Mouse (Mus musculus): ENCODE results near the gene Mafb. TPM values are rescaled to one million over a fixed set of nuclear protein-coding genes. Genes with fewer than 3 reads are reported as not detected.

The Mafb gene
- polyA plus RNA-seq, 1 experiment: 4.3 TPM

- H3K4me1 ChIP-seq (ENCODE audit: control insufficient read depth, insufficient read depth, low read length): no peaks in the 10 kb centered on the region
- H3K27me3 ChIP-seq (ENCODE audit: control insufficient read depth, insufficient read depth, low read length): no peaks in the 10 kb centered on the region; the same call in 1 of the 2 replicates
- H3K4me3 ChIP-seq (replicated peaks; ENCODE audit: insufficient read depth, low read depth, low read length): no peak overlapping the region
- DNase-seq: no peak
- H3K27ac ChIP-seq (ENCODE audit: insufficient read depth, low read length): no peak overlapping the region
- WGBS: 76% methylated on average over 1 of the region's 1 CpGs
- TF ChIP-seq POLR2A (IDR thresholded peaks at IDR 0.05; ENCODE audit: borderline replicate concordance, insufficient read depth, low read length): no peak
- no peak for TF ChIP-seq CTCF (IDR thresholded peaks at IDR 0.05; ENCODE audit: borderline replicate concordance, insufficient read depth, low read depth, low read length)
Observed at GRCm38 (mm10) chr2:160335043-160335442, 31.8 kb downstream of the Mafb start.

DNA sequence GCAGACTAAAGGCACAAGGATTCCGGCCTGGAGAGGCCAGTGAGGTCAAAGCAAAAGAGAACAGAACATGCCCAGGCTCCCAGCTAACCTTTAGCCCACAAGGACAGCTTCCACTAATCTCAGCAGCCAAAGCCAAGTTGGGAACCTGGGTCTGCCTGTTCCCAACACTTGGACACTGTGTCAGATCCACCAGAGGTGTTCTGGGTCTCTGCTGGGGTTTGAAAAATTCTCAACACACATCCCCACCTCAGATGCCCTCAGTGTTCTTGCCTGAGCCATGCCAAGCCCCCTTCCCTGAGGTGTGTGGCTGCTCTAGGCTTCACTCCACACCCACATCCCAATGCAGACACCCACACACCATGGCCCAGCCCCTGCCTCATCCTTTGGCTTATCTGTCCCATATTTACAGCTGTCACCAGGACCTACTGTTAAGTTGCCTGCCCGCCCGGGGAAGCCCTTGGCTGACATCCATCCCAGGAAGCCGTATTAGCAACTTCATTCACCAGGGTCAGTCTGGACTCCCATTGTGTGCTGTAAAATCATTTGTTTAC, 32.7 kb downstream of the Mafb start, which contains the start of gene Gm826:
Gene Gm826 (minus strand): TSS at position 52 of the 551 bp plus-strand sequence.
- DNase-seq: no peak
- TF ChIP-seq CTCF (IDR thresholded peaks at IDR 0.05; ENCODE audit: borderline replicate concordance, insufficient read depth, low read depth, low read length) (no peak), POLR2A (IDR thresholded peaks at IDR 0.05; ENCODE audit: borderline replicate concordance, insufficient read depth, low read length) (no peak)
- no peak within 1 kb of the TSS for H3K27ac ChIP-seq (ENCODE audit: insufficient read depth, low read length)
- H3K27me3 ChIP-seq (ENCODE audit: control insufficient read depth, insufficient read depth, low read length): no peaks in the 10 kb centered on the region; the same call in 1 of the 2 replicates
- no peaks in the 10 kb centered on the region for H3K4me1 ChIP-seq (ENCODE audit: control insufficient read depth, insufficient read depth, low read length)
- WGBS: 40% methylated on average over 4 of the region's 4 CpGs
- H3K4me3 ChIP-seq (replicated peaks; ENCODE audit: insufficient read depth, low read depth, low read length): no peak within 1 kb of the TSS

- no peak for TF ChIP-seq CTCF (IDR thresholded peaks at IDR 0.05; ENCODE audit: borderline replicate concordance, insufficient read depth, low read depth, low read length)
- TF ChIP-seq POLR2A (IDR thresholded peaks at IDR 0.05; ENCODE audit: borderline replicate concordance, insufficient read depth, low read length): no peak
Observed at GRCm38 (mm10) chr2:160332516-160333325, 34.1 kb downstream of the Mafb start.

DNA sequence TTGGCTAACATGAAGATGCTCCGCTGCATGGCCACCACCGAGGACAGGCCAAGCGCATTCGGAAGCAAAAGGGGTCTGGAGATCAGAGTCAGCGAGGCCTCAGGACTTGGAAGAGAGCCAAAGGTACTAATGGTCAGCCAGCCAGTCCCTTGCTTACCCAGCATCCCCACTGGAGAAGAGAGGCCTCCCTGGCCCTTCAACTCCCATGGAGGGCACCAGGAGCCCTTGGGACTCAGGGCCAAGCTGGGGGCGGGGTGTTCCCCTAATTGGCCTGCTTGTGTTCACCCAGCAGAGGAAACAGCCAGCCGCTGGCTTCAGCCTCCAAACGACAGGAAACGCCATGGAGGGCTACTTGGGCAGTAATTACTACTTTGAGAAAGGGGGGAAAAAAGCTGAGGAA, 38.0 kb downstream of the Mafb start:
- H3K4me3 ChIP-seq (replicated peaks; ENCODE audit: insufficient read depth, low read depth, low read length): no peak overlapping the region
- DNase-seq: no peak
- H3K27me3 ChIP-seq (ENCODE audit: control insufficient read depth, insufficient read depth, low read length): no peaks in the 10 kb centered on the region; the same call in 1 of the 2 replicates
- no peak for TF ChIP-seq POLR2A (IDR thresholded peaks at IDR 0.05; ENCODE audit: borderline replicate concordance, insufficient read depth, low read length)
- no peak for TF ChIP-seq CTCF (IDR thresholded peaks at IDR 0.05; ENCODE audit: borderline replicate concordance, insufficient read depth, low read depth, low read length)
- no peak overlapping the region for H3K27ac ChIP-seq (ENCODE audit: insufficient read depth, low read length)
- 19% methylated on average over 9 of the region's 9 CpGs for WGBS
- H3K4me1 ChIP-seq (ENCODE audit: control insufficient read depth, insufficient read depth, low read length): no peaks in the 10 kb centered on the region

More at GRCm38 (mm10) chr2:160332516-160333325, 34.1 kb downstream of the Mafb start:
- Histone ChIP-seq H3K27ac (ENCODE audit: insufficient read depth, low read length) (no peak overlapping the region), H3K4me1 (ENCODE audit: control insufficient read depth, insufficient read depth, low read length) (no peaks in the 10 kb centered on the region), H3K27me3 (ENCODE audit: control insufficient read depth, insufficient read depth, low read length) (no peaks in the 10 kb centered on the region; the same call in 1 of the 2 replicates), H3K4me3 (replicated peaks; ENCODE audit: insufficient read depth, low read depth, low read length) (no peak overlapping the region)
- WGBS: 86% methylated on average over 12 of the region's 12 CpGs
- DNase-seq: no peak

- 90% methylated on average over 4 of the region's 4 CpGs for WGBS
- Histone ChIP-seq H3K27me3 (ENCODE audit: control insufficient read depth, insufficient read depth, low read length) (no peaks in the 10 kb centered on the region; the same call in 1 of the 2 replicates), H3K27ac (ENCODE audit: insufficient read depth, low read length) (no peak overlapping the region), H3K4me3 (replicated peaks; ENCODE audit: insufficient read depth, low read depth, low read length) (no peak overlapping the region), H3K4me1 (ENCODE audit: control insufficient read depth, insufficient read depth, low read length) (no peaks in the 10 kb centered on the region)
- no peak for DNase-seq
- TF ChIP-seq CTCF (IDR thresholded peaks at IDR 0.05; ENCODE audit: borderline replicate concordance, insufficient read depth, low read depth, low read length): no peak
- no peak for TF ChIP-seq POLR2A (IDR thresholded peaks at IDR 0.05; ENCODE audit: borderline replicate concordance, insufficient read depth, low read length)
Observed at GRCm38 (mm10) chr2:160327716-160328115, 39.1 kb downstream of the Mafb start.

DNA sequence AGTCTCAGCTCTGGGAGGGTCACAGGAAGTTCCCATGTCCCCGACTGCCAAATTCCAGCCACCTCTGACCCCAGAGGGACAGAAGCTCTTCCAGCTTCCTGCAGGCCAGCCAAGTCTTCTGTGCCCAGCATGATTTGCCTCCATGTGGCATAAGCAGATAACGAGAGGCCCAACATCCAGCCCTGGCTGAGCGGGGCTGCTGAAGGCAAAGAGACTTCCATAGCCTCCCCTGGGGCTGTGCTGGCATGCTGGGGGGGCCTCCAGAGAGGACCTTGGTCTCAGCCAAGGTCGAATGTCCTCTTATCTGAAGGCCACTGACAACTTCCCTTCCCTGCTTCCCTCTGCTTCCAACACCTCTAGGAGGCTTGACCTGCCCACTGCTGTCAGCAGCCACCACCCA, 39.7 kb downstream of the Mafb start:
- H3K4me1 ChIP-seq (ENCODE audit: control insufficient read depth, insufficient read depth, low read length): no peaks in the 10 kb centered on the region
- no peaks in the 10 kb centered on the region; the same call in 1 of the 2 replicates for H3K27me3 ChIP-seq (ENCODE audit: control insufficient read depth, insufficient read depth, low read length)
- H3K27ac ChIP-seq (ENCODE audit: insufficient read depth, low read length): no peak overlapping the region
- no peak for TF ChIP-seq CTCF (IDR thresholded peaks at IDR 0.05; ENCODE audit: borderline replicate concordance, insufficient read depth, low read depth, low read length)
- no peak for TF ChIP-seq POLR2A (IDR thresholded peaks at IDR 0.05; ENCODE audit: borderline replicate concordance, insufficient read depth, low read length)
- 20% methylated on average over 4 of the region's 4 CpGs for WGBS
- DNase-seq: no peak
- no peak overlapping the region for H3K4me3 ChIP-seq (replicated peaks; ENCODE audit: insufficient read depth, low read depth, low read length)

GRCm38 (mm10) chr2:160325105-160325644, 41.7 kb downstream of the Mafb start:
- Histone ChIP-seq H3K4me1 (ENCODE audit: control insufficient read depth, insufficient read depth, low read length) (no peaks in the 10 kb centered on the region), H3K4me3 (replicated peaks; ENCODE audit: insufficient read depth, low read depth, low read length) (no peak overlapping the region), H3K27me3 (ENCODE audit: control insufficient read depth, insufficient read depth, low read length) (no peaks in the 10 kb centered on the region; the same call in 1 of the 2 replicates), H3K27ac (ENCODE audit: insufficient read depth, low read length) (no peak overlapping the region)
- TF ChIP-seq CTCF (IDR thresholded peaks at IDR 0.05; ENCODE audit: borderline replicate concordance, insufficient read depth, low read depth, low read length): no peak
- no peak for TF ChIP-seq POLR2A (IDR thresholded peaks at IDR 0.05; ENCODE audit: borderline replicate concordance, insufficient read depth, low read length)
- no peak for DNase-seq
- 88% methylated on average over 6 of the region's 6 CpGs for WGBS
